Mouse (Mus musculus) liver, embryonic 14.5 days (tissue): ENCODE results near the gene Trir. TPM values are rescaled to one million over a fixed set of nuclear protein-coding genes. Genes with fewer than 3 reads are reported as not detected.

ENCODE experiments used
- ATAC-seq: fragments of 200-750 bp; cut with Nextera tagmentation; 2 replicates; pipeline ENCODE4 v1.8.0; 2017; ENCODE audit warnings: moderate number of reproducible peaks, mild to moderate bottlenecking, moderate library complexity; ENCODE audit not compliant: insufficient read depth
- DNase-seq, 3 experiments: peaks; one replicate each; pipeline ENCODE4 v3.0.0-alpha.2; 2012 to 2013; ENCODE audit warnings: low read depth in 3 of 3, low spot score in 3 of 3
- H3K27ac ChIP-seq: fragments of 300-500 bp; sonication (generic); 2 replicates; pipeline ENCODE4 v1.5.1; 2014; ENCODE audit warnings: moderate library complexity, mild to moderate bottlenecking, control low read depth, inconsistent platforms
- H3K27me3 ChIP-seq: fragments of 300-500 bp; sonication (generic); 2 replicates; pipeline ENCODE4 v1.6.1; 2014; ENCODE audit warnings: mild to moderate bottlenecking, low read length, moderate library complexity; ENCODE audit not compliant: control insufficient read depth, insufficient read depth
- H3K36me3 ChIP-seq: fragments of 300-500 bp; sonication (generic); replicated peaks from 2 replicates; pipeline ENCODE4 v1.6.1; 2014; ENCODE audit warnings: low read depth; ENCODE audit not compliant: control insufficient read depth, insufficient read depth
- H3K4me1 ChIP-seq, 2 experiments: fragments of 200-500 bp in 1 of 2; fragments of 300-500 bp in 1 of 2; sonication (generic) in 1 of 2; replicated peaks; 2 replicates each; pipeline ENCODE4 v1.6.1; 2012 to 2014; ENCODE audit warnings: antibody characterized with exemption in 1 of 2, inconsistent platforms in 1 of 2, low read length in 1 of 2; ENCODE audit not compliant: control insufficient read depth in 2 of 2, insufficient read depth in 2 of 2
- H3K4me2 ChIP-seq: fragments of 300-500 bp; sonication (generic); 2 replicates; pipeline ENCODE4 v1.6.1; 2014; ENCODE audit warnings: low read depth, mild to moderate bottlenecking, control low read depth, moderate library complexity
- H3K4me3 ChIP-seq, 2 experiments: fragments of 200-500 bp in 1 of 2; fragments of 300-500 bp in 1 of 2; sonication (generic) in 1 of 2; 2 replicates each; pipeline ENCODE4 v1.5.1; 2012 to 2014; ENCODE audit warnings: low read depth in 2 of 2, low read length in 2 of 2, mild to moderate bottlenecking in 2 of 2, control low read depth in 1 of 2, inconsistent platforms in 1 of 2, moderate library complexity in 1 of 2; ENCODE audit not compliant: insufficient read depth in 1 of 2
- H3K9ac ChIP-seq: fragments of 300-500 bp; sonication (generic); replicated peaks from 2 replicates; pipeline ENCODE4 v1.6.1; 2014; ENCODE audit warnings: mild to moderate bottlenecking, control low read depth, moderate library complexity
- H3K9me3 ChIP-seq: fragments of 300-500 bp; sonication (generic); 2 replicates; pipeline ENCODE4 v1.6.1; 2016; ENCODE audit warnings: low read length, mixed read lengths; ENCODE audit not compliant: control insufficient read depth
- CTCF ChIP-seq: IDR thresholded peaks from 2 replicates; pipeline ENCODE4 v1.5.1; 2016; ENCODE audit warnings: antibody characterized with exemption, low read depth, control low read depth
- EP300 ChIP-seq: IDR thresholded peaks from 2 replicates; pipeline ENCODE4 v1.6.1; 2016; ENCODE audit warnings: antibody characterized with exemption, low read depth
- WGBS: fragments of 180-500 bp; shearing (Covaris S2); extraction: QIAGEN DNeasy Blood & Tissue Kit; methylation state at CpG from one replicate; pipeline ENCODE4 v1.1.7; 2014; ENCODE audit not compliant: insufficient replicate concordance; 5-methylcytosine and 5-hydroxymethylcytosine counted together
- polyA plus RNA-seq, 2 experiments: library from polyadenylated mRNA; depleted of rRNA in 1 of 2; stranded (reverse) in 1 of 2; unstranded in 1 of 2; fragments of >200 nt; fragmentation: Nextera tagmentation in 1 of 2; extraction: Ambion mirVana in 1 of 2; gene quantifications; 2 replicates each; pipeline versions ENCODE4 v1.2.1 to v1.2.3; 2012 to 2014

Trir gene
- polyA plus RNA-seq, 2 experiments: 84.4 to 100 TPM

GRCm38 (mm10) chr8:85023846-85024245, 2.8 kb upstream of the Trir start:
- Histone ChIP-seq H3K4me2 (peak overlapping the region; percentile 97), H3K9me3 (no peaks in the 10 kb centered on the region), H3K9ac (no peak overlapping the region), H3K36me3 (peaks cover 6% of the 10 kb centered on the region), H3K27ac (no peak overlapping the region), H3K27me3 (no peaks in the 10 kb centered on the region), H3K4me3 (no peak overlapping the region; a peak in 1 of 4 replicates), H3K4me1 (peaks cover 20 to 26% of the 10 kb centered on the region in 2 experiments)
- 93% methylated on average over 3 of the region's 3 CpGs for WGBS
- ATAC-seq: no peak
- TF ChIP-seq CTCF (no peak), EP300 (no peak)
- no peak for DNase-seq

GRCm38 (mm10) chr8:85025098-85025932, 1.3 kb upstream of the Trir start, which contains the start of gene Asna1:
Gene Asna1, minus strand, starts transcription at chr8:85025281.
- peak within 1 kb of the TSS; percentile 97 for H3K4me2 ChIP-seq
- H3K4me3 ChIP-seq: peak within 1 kb of the TSS; percentile 90 to 98
- H3K9me3 ChIP-seq: no peaks in the 10 kb centered on the region
- H3K27ac ChIP-seq: peak within 1 kb of the TSS; percentile 79
- WGBS: 2% methylated on average over 30 of the region's 30 CpGs
- TF ChIP-seq EP300: peak; percentile 61
- no peak for TF ChIP-seq CTCF
- no peaks in the 10 kb centered on the region for H3K27me3 ChIP-seq
- ATAC-seq: peak; percentile 80
- peak; percentile 94 for DNase-seq
- H3K9ac ChIP-seq: peak within 1 kb of the TSS; percentile 79
- peaks cover 16% of the 10 kb centered on the region for H3K36me3 ChIP-seq
- peaks cover 24 to 28% of the 10 kb centered on the region in 2 experiments for H3K4me1 ChIP-seq

GRCm38 (mm10) chr8:85027516-85027855, 863 bp downstream of the Trir start:
- Histone ChIP-seq H3K4me1 (peaks cover 24 to 28% of the 10 kb centered on the region in 2 experiments), H3K36me3 (peaks cover 32% of the 10 kb centered on the region)
- 1% methylated on average over 13 of the region's 13 CpGs for WGBS

GRCm38 (mm10) chr8:85027922-85028321, 1.3 kb downstream of the Trir start:
- TF ChIP-seq EP300 (no peak), CTCF (no peak; the same call in 1 of the 2 replicates)
- H3K9me3 ChIP-seq: no peaks in the 10 kb centered on the region
- ATAC-seq: no peak
- peaks cover 37% of the 10 kb centered on the region for H3K36me3 ChIP-seq
- H3K4me2 ChIP-seq: peak overlapping the region; percentile 97
- peak in 1 of 3 experiments; percentile 16 for DNase-seq
- peak overlapping the region; percentile 91; the same call in 1 of the 2 replicates for H3K27ac ChIP-seq
- peak overlapping the region; percentile 94 to 98 for H3K4me3 ChIP-seq
- peak overlapping the region; percentile 99 for H3K9ac ChIP-seq
- WGBS: 23% methylated on average over 2 of the region's 2 CpGs
- no peaks in the 10 kb centered on the region for H3K27me3 ChIP-seq
- H3K4me1 ChIP-seq: peaks cover 24 to 28% of the 10 kb centered on the region in 2 experiments

More at GRCm38 (mm10) chr8:85027516-85027855, 863 bp downstream of the Trir start:
- no peaks in the 10 kb centered on the region for H3K9me3 ChIP-seq
- no peaks in the 10 kb centered on the region for H3K27me3 ChIP-seq
- DNase-seq: peak in 1 of 3 experiments; percentile 29
- peak overlapping the region; percentile 91 for H3K27ac ChIP-seq
- peak overlapping the region; percentile 97 for H3K4me2 ChIP-seq
- peak overlapping the region; percentile 94 to 98 for H3K4me3 ChIP-seq
- ATAC-seq: no peak
- TF ChIP-seq EP300: no peak
- no peak for TF ChIP-seq CTCF
- peak overlapping the region; percentile 99 for H3K9ac ChIP-seq

- 76% methylated on average over 14 of the region's 14 CpGs for WGBS
These were observed 2.6 kb downstream of the Trir start for GRCm38 (mm10) chr8:85029271-85029670.

More at GRCm38 (mm10) chr8:85029271-85029670, 2.6 kb downstream of the Trir start:
- H3K9ac ChIP-seq: no peak overlapping the region
- DNase-seq (no peak), ATAC-seq (no peak)
- H3K36me3 ChIP-seq: peaks cover 37% of the 10 kb centered on the region
- H3K27me3 ChIP-seq: no peaks in the 10 kb centered on the region
- TF ChIP-seq EP300 (no peak), CTCF (no peak)
- peaks cover 23 to 25% of the 10 kb centered on the region in 2 experiments for H3K4me1 ChIP-seq
- no peaks in the 10 kb centered on the region for H3K9me3 ChIP-seq
- H3K27ac ChIP-seq: no peak overlapping the region
- peak overlapping the region; percentile 97; the same call in 1 of the 2 replicates for H3K4me2 ChIP-seq
- peak overlapping the region in 1 of 2 experiments; percentile 98; a peak in 2 of 4 replicates for H3K4me3 ChIP-seq
